Mouse (Mus musculus) liver, adult 10 weeks (tissue): ENCODE data around the gene Top3a. TPM values are rescaled to one million over a fixed set of nuclear protein-coding genes. Genes with fewer than 3 reads are reported as not detected.

ENCODE experiments used
- polyA plus RNA-seq: library from polyadenylated mRNA; stranded (reverse); fragments of 350-450 nt; fragmentation: Illumina TruSeq; extraction: RNeasy Lipid Tissue Mini Kit (QIAGEN cat#74804); gene quantifications from one replicate; pipeline ENCODE4 v1.2.3, GENCODE M21; 2014; ENCODE audit warnings: low read depth, low replicate concordance

The Top3a gene
- 2.3 TPM for polyA plus RNA-seq

DNA sequence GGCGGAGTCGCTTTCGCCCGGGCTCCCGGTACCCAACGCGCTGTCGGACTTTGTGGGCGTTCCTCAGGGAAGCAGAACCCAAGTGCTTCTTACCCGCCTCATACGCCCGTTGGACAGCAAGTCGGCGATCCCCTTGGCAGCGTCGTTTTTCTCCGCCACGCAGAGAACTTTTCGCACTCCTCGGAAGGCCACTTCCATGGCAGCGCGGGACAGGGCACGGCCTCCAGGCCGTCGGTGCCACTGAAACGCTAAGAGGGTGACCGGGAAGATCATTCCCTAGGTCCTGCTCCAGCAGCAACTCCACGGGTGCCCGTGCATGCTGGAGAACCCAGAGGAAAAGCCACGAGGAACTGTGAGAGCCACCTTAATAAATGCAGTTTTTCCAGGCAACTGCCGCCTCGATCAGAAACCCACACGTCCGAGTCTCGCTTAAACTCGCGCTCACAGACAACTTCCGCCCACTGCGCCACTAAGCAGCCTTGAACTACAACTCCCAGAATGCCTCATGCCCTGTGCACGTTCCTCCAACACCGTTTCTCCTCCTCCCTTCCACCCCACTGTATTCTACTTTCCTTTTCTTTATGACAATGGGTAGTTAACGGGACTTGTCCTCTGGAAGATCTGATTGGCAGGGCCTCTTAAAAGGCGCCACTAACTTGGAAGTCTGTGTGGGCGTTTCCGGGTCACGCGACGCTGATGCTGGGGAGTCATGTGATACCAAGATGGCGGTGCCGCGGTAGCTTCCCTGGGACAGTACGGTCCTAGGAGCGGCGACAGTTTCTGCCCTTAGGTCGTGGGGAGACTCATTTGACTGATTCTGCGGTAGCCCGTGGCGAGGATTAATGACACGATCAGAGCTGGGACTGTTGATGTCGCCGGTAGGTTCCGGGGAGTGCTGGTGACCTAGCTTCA lies at the start of gene Top3a, which contains the start of gene Smcr8:
TSS of gene Top3a (minus strand) at position 537 of the 912 bp plus-strand sequence.
TSS of gene Smcr8 (plus strand) at position 696 of the 912 bp plus-strand sequence.

DNA sequence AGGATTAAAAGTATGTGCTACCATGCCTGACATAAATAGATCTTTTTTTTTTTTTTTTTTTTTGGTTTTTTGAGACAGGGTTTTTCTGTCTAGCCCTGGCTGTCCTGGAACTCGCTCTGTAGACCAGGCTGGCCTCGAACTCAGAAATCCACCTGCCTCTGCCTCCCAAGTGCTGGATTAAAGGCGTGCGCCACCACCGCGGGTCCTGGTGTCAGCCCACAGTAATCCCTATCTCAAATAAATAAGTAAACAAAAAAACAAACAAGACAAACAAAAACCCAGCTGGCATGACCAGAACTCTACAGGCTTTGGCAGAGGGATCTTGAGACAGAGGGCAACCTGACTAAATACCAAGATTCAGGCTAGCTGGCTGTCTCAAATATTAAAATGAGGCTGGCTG lies 34.5 kb upstream of the Top3a start, which contains the start of gene Shmt1:
TSS of gene Shmt1 (minus strand) at position 101 of the 400 bp plus-strand sequence.

DNA sequence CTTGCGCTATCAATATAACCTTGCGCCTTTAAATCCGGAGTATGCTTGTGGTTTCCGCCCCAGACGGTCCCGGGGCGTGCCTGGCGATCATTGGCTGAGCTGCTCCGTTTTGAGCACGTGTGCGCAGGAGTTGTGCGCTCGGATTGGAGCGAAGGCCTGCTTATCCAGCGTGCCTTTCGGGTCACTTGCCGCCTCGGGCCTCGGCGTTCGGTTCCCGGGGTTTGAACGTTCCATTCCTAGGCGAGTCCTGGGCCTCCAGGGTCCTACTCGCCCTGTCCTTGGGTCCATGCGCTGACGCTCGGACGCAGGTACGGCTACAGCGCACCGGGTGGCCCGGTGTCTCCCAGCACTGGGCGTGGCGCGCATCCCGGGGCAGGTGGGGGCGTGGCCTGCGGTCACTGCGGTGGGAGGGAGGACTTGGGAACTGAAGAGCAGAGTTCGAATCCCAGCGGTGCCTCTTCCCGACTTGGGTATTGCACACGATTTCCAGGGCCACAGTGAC lies 48.9 kb downstream of the Top3a start, which contains the start of gene Mief2:
TSS of gene Mief2 (plus strand) at position 139 of the 502 bp plus-strand sequence.

DNA sequence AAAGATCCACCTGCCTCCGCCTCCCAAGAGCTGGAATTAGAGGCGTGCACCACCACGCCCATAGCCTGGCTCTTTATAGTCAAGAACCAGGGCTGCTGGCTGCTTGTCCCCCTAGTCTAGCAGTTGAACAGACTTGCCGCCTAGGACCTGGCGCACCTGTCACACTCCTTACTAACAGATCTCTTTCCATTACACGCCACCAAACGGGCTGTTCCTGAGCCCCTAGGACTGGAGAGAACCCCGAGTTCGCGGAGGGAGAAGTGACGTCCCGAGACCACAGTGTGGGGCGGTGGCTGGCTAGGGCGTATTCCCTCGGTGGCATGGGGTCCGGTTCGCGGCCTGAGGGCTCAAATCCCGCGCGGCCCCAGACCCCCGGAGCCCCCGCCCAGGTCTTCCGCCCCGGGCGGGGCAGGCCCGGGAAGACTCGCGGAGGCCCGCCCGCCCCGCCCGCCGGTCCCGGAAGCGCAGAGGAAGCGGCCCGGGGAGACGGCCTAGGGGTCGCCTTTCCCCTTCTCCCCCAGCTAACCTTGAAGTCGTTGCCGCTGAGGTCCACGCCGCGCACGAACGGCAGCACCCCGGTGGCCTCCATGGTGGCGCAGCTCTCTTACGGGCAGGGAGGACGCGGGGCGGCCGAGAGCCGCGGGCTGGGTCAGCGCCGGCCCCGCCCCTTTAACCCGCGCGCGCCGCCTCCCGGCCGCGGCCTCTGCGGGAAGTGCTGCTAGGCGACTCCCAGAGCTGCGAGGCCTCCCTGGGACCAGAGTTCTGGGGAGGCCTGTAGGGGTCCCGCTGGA lies 50.4 kb downstream of the Top3a start, which contains the start of gene Flii:
TSS of gene Flii (minus strand) at position 663 of the 791 bp plus-strand sequence.

DNA sequence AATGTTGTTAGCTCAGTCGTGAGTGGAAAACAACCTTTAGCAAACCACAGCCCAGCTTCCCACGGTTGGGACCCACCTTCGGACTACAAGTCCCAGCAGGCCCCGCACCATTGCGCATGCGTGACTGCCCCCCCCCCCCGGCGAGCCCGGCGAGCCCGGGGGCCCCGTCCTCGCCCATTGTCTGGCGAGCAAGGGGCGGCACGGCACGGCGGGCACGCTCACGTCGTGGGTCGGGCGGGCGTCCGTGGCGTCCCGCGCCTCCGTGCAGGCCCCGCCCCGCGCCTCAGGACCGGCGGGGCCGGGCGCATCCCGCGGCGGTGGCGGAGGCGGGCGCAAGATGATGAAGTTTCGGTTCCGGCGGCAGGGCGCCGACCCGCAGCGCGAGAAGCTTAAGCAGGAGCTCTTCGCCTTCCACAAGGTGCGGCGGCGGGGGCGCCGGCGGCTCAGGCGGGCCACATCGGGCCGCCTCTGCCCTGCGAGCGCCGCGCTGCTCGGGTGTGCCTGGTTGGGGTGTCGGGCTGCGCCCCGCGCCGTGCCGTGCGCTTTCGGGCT lies 77.6 kb downstream of the Top3a start, which contains the start of gene Llgl1:
TSS of gene Llgl1 (plus strand) at position 200 of the 552 bp plus-strand sequence.

Other genes starting within 250 kb of the Top3a start
- 32.7 TPM for gene Alkbh5, start 241.0 kb downstream of the Top3a start, polyA plus RNA-seq
- 0.24 TPM for gene Llgl1, start 77.6 kb downstream of the Top3a start, polyA plus RNA-seq
- gene Flii, start 50.1 kb downstream of the Top3a start, polyA plus RNA-seq = 5.0 TPM
- gene Mief2, start 49.0 kb downstream of the Top3a start, polyA plus RNA-seq = 1.4 TPM
- gene Smcr8, start 159 bp upstream of the Top3a start, polyA plus RNA-seq = 8.0 TPM
- 109 TPM for gene Shmt1, start 34.4 kb upstream of the Top3a start, polyA plus RNA-seq
- 4.6 TPM for gene Dhrs7b, start 53.3 kb upstream of the Top3a start, polyA plus RNA-seq
- gene Tmem11, start 101.9 kb upstream of the Top3a start, polyA plus RNA-seq = 9.5 TPM
- 0.69 TPM for gene Natd1, start 137.4 kb upstream of the Top3a start, polyA plus RNA-seq
- 11.7 TPM for gene Map2k3, start 154.7 kb upstream of the Top3a start, polyA plus RNA-seq
- gene Kcnj12, start 245.2 kb upstream of the Top3a start, polyA plus RNA-seq = not detected